Mouse (Mus musculus) lung, adult 2 months (tissue): ENCODE results near the gene Aip.

Experiments
- CTCF ChIP-seq: fragments of 200-500 bp; IDR thresholded peaks from 2 replicates; pipeline ENCODE4 v1.5.1; 2011; ENCODE audit warnings: mild to moderate bottlenecking, low read length, control low read depth; ENCODE audit not compliant: insufficient read depth
- POLR2A ChIP-seq: fragments of 200-500 bp; IDR thresholded peaks from 2 replicates; pipeline ENCODE4 v1.6.1; 2011; ENCODE audit warnings: low read depth, mild to moderate bottlenecking, control low read depth, low read length, borderline replicate concordance; ENCODE audit errors: extremely low read depth

DNA sequence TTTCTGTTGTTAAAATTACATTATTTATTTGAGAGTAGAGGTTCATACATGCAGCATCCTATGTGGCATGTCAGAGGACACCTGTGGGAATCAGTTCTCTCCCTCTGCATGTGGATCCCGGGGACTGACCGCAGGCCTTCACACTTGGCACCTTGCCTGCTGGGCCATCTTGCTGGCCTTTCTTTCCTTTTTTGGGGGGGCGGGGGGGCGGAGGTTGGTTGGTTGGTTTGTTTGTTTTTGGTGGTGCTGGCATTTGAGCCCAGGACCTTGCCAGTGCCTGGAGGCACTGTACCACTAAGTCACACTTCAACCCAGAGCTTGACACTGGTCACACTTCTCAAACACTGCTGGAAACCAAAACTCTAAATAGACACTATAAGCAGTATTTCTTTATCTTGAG is 8.7 kb upstream of the Aip start:
- no peak for TF ChIP-seq CTCF
- TF ChIP-seq POLR2A, result no peak
